Comparison of ENCODE assay signal across 20 mouse cellular contexts in genomic region chr2:180662008-180662407, GRCm38 (mm10). TPM values are rescaled to one million over a fixed set of nuclear protein-coding genes. Genes with fewer than 3 reads are reported as not detected.
"Had no signal": no experiment of that assay in that cellular context is flagged by ENCODE, and none has a peak within 500 bp of the region (broad histone marks: within the 10 kb centered on the region; RNA-seq: fewer than 3 reads in every experiment).

No protein-coding gene starts in this region.

- H3K4me1 ChIP-seq: stomach, embryonic 15.5 days had no signal

- DNase-seq: retina, postnatal 1 day; right cerebral cortex, adult 18-20 months; right cerebral cortex, postnatal 14 days; right cerebral cortex, postnatal 25 days; right cerebral cortex, postnatal 4 days; spleen, adult 18-20 months; thymus, adult 18-20 months; thymus, adult 2 months; thymus, postnatal 14 days; thymus, postnatal 25 days; thymus, postnatal 36 days; thymus, postnatal 4 days had no signal

- H3K27ac ChIP-seq: neural tube, embryonic 13.5 days; neural tube, embryonic 15.5 days; stomach, embryonic 15.5 days; stomach, postnatal 0 days had no signal

- H3K4me2 ChIP-seq: neural tube, embryonic 13.5 days; neural tube, embryonic 15.5 days; stomach, embryonic 15.5 days had no signal

- H3K4me3 ChIP-seq: neural tube, embryonic 13.5 days; neural tube, embryonic 15.5 days; stomach, embryonic 15.5 days had no signal

- H3K9ac ChIP-seq: neural tube, embryonic 13.5 days; neural tube, embryonic 15.5 days; stomach, embryonic 15.5 days had no signal

- H3K9me3 ChIP-seq: neural tube, embryonic 13.5 days; neural tube, embryonic 15.5 days; stomach, embryonic 15.5 days had no signal

- H3K27me3 ChIP-seq: neural tube, embryonic 13.5 days; neural tube, embryonic 15.5 days; stomach, embryonic 15.5 days had no signal

RNA-seq across cellular contexts. Expression of gene Tcfl5, which starts 19.5 kb away (rescaled TPM):
- total RNA-seq: neutrophil, adult 5-6 weeks had no signal
- polyA plus RNA-seq: small intestine, adult 2 months; spleen, adult 2 months; thymus, postnatal 0 days had no signal
